Mouse (Mus musculus) heart, embryonic 14.5 days (tissue): ENCODE measurements at regions not wholly inside any gene's neighbourhood (a gene's known extent, or its start where the extent isn't known, plus 50 kb on each side); places are given as distances from the start of the nearest gene placed in this dataset.

ENCODE experiments used
- ATAC-seq: fragments of 200-750 bp; cut with Nextera tagmentation; 2 replicates; pipeline ENCODE4 v1.8.0; 2017; ENCODE audit warnings: low read depth, moderate TSS enrichment; ENCODE audit not compliant: insufficient number of reproducible peaks, insufficient read depth, low FRiP score
- H3K27ac ChIP-seq, 2 experiments: fragments of 200-500 bp in 1 of 2; fragments of 300-500 bp in 1 of 2; sonication (generic) in 1 of 2; replicated peaks in 1 of 2; 2 replicates each; pipeline ENCODE4 v1.5.1; 2012 to 2014; ENCODE audit warnings: low read depth in 2 of 2, low read length in 2 of 2, control low read depth in 1 of 2, mild to moderate bottlenecking in 1 of 2, mixed read lengths in 1 of 2; ENCODE audit not compliant: control insufficient read depth in 1 of 2, insufficient read depth in 1 of 2
- H3K27me3 ChIP-seq: fragments of 300-500 bp; sonication (generic); 2 replicates; pipeline ENCODE4 v1.6.1; 2014; ENCODE audit warnings: mild to moderate bottlenecking, low read length, control low read depth; ENCODE audit not compliant: control insufficient read depth, insufficient read depth
- H3K36me3 ChIP-seq: fragments of 300-500 bp; sonication (generic); 2 replicates; pipeline ENCODE4 v1.6.1; 2014; ENCODE audit warnings: mild to moderate bottlenecking, control low read depth, low read length, mixed read lengths; ENCODE audit not compliant: control insufficient read depth, insufficient read depth
- H3K4me1 ChIP-seq, 2 experiments: fragments of 200-500 bp in 1 of 2; fragments of 300-500 bp in 1 of 2; sonication (generic) in 1 of 2; 2 replicates each; pipeline ENCODE4 v1.6.1; 2012 to 2014; ENCODE audit warnings: low read length in 2 of 2, control low read depth in 1 of 2, mixed read lengths in 1 of 2; ENCODE audit not compliant: control insufficient read depth in 2 of 2, insufficient read depth in 2 of 2
- H3K4me2 ChIP-seq: fragments of 300-500 bp; sonication (generic); 2 replicates; pipeline ENCODE4 v1.6.1; 2014; ENCODE audit warnings: mild to moderate bottlenecking, low read length
- H3K4me3 ChIP-seq, 2 experiments: fragments of 200-500 bp in 1 of 2; fragments of 300-500 bp in 1 of 2; sonication (generic) in 1 of 2; 2 replicates each; pipeline ENCODE4 v1.5.1; 2012 to 2014; ENCODE audit warnings: low read length in 2 of 2, mild to moderate bottlenecking in 2 of 2, control low read depth in 1 of 2, low read depth in 1 of 2, moderate library complexity in 1 of 2; ENCODE audit not compliant: control insufficient read depth in 1 of 2, insufficient read depth in 1 of 2
- H3K9ac ChIP-seq: fragments of 300-500 bp; sonication (generic); 2 replicates; pipeline ENCODE4 v1.6.1; 2014; ENCODE audit warnings: mild to moderate bottlenecking, low read length
- H3K9me3 ChIP-seq: fragments of 300-500 bp; sonication (generic); 2 replicates; pipeline ENCODE4 v1.6.1; 2016; ENCODE audit warnings: low read length, control low read depth; ENCODE audit not compliant: control insufficient read depth
- WGBS: fragments of 180-500 bp; shearing (Covaris S2); extraction: QIAGEN DNeasy Blood & Tissue Kit; methylation state at CpG from one replicate; pipeline ENCODE4 v1.1.7; 2014; 5-methylcytosine and 5-hydroxymethylcytosine counted together

- ATAC-seq: no peak
- 43% methylated on average over 3 of the region's 3 CpGs for WGBS
- no peak overlapping the region for H3K9ac ChIP-seq
- no peaks in the 10 kb centered on the region for H3K27me3 ChIP-seq
- no peaks in the 10 kb centered on the region for H3K9me3 ChIP-seq
- no peak overlapping the region for H3K4me3 ChIP-seq
- H3K4me2 ChIP-seq: no peak overlapping the region
- H3K27ac ChIP-seq: no peak overlapping the region
- no peaks in the 10 kb centered on the region for H3K36me3 ChIP-seq
- H3K4me1 ChIP-seq: no peaks in the 10 kb centered on the region
Measured at GRCm38 (mm10) chr2:107869304-107869958, 579.0 kb downstream of the Kcna4 start.

GRCm38 (mm10) chr2:107879663-107880062, 589.2 kb downstream of the Kcna4 start:
- H3K27ac ChIP-seq: no peak overlapping the region
- WGBS: 24% methylated on average over 2 of the region's 2 CpGs

GRCm38 (mm10) chr2:107886063-107886762, 595.8 kb downstream of the Kcna4 start:
- Histone ChIP-seq H3K4me1 (no peaks in the 10 kb centered on the region), H3K27ac (no peak overlapping the region), H3K9ac (no peak overlapping the region), H3K4me2 (no peak overlapping the region), H3K4me3 (no peak overlapping the region), H3K9me3 (no peaks in the 10 kb centered on the region), H3K36me3 (no peaks in the 10 kb centered on the region), H3K27me3 (no peaks in the 10 kb centered on the region)
- 88% methylated on average over 3 of the region's 3 CpGs for WGBS
- ATAC-seq: no peak

More at GRCm38 (mm10) chr2:107879663-107880062, 589.2 kb downstream of the Kcna4 start:
- no peak overlapping the region for H3K4me2 ChIP-seq
- no peaks in the 10 kb centered on the region for H3K36me3 ChIP-seq
- H3K9me3 ChIP-seq: no peaks in the 10 kb centered on the region
- no peaks in the 10 kb centered on the region for H3K4me1 ChIP-seq
- no peak overlapping the region for H3K4me3 ChIP-seq
- ATAC-seq: no peak
- H3K27me3 ChIP-seq: no peaks in the 10 kb centered on the region
- no peak overlapping the region for H3K9ac ChIP-seq

- Histone ChIP-seq H3K9me3 (no peaks in the 10 kb centered on the region), H3K4me2 (no peak overlapping the region), H3K27ac (no peak overlapping the region), H3K4me1 (no peaks in the 10 kb centered on the region), H3K4me3 (no peak overlapping the region), H3K36me3 (no peaks in the 10 kb centered on the region), H3K27me3 (no peaks in the 10 kb centered on the region), H3K9ac (no peak overlapping the region)
- ATAC-seq: no peak
Measured at GRCm38 (mm10) chr2:107888245-107888644, 597.8 kb downstream of the Kcna4 start.

- H3K4me3 ChIP-seq: no peak overlapping the region
- H3K27me3 ChIP-seq: no peaks in the 10 kb centered on the region
- no peaks in the 10 kb centered on the region for H3K9me3 ChIP-seq
- H3K4me2 ChIP-seq: no peak overlapping the region
- 84% methylated on average over 2 of the region's 2 CpGs for WGBS
- no peaks in the 10 kb centered on the region for H3K36me3 ChIP-seq
- no peaks in the 10 kb centered on the region for H3K4me1 ChIP-seq
- no peak overlapping the region for H3K27ac ChIP-seq
- no peak for ATAC-seq
- no peak overlapping the region for H3K9ac ChIP-seq
Measured at GRCm38 (mm10) chr2:107925116-107925515, 634.7 kb downstream of the Kcna4 start.

GRCm38 (mm10) chr2:107926606-107927005, 636.2 kb downstream of the Kcna4 start:
- 89% methylated on average over 1 of the region's 1 CpGs for WGBS
- Histone ChIP-seq H3K9me3 (no peaks in the 10 kb centered on the region), H3K4me2 (no peak overlapping the region), H3K9ac (no peak overlapping the region), H3K4me3 (no peak overlapping the region), H3K27me3 (no peaks in the 10 kb centered on the region), H3K4me1 (no peaks in the 10 kb centered on the region), H3K27ac (no peak overlapping the region), H3K36me3 (no peaks in the 10 kb centered on the region)
- no peak for ATAC-seq

- no peaks in the 10 kb centered on the region for H3K4me1 ChIP-seq
- H3K9ac ChIP-seq: no peak overlapping the region
- 68% methylated on average over 2 of the region's 2 CpGs for WGBS
- no peak overlapping the region for H3K4me3 ChIP-seq
- no peak overlapping the region for H3K27ac ChIP-seq
- H3K36me3 ChIP-seq: no peaks in the 10 kb centered on the region
- no peak for ATAC-seq
- no peak overlapping the region for H3K4me2 ChIP-seq
- H3K27me3 ChIP-seq: no peaks in the 10 kb centered on the region
- H3K9me3 ChIP-seq: no peaks in the 10 kb centered on the region
Measured at GRCm38 (mm10) chr2:107935336-107935735, 644.9 kb downstream of the Kcna4 start.

- Histone ChIP-seq H3K9ac (no peak overlapping the region), H3K4me2 (no peak overlapping the region), H3K27ac (no peak overlapping the region), H3K36me3 (no peaks in the 10 kb centered on the region), H3K27me3 (no peaks in the 10 kb centered on the region), H3K9me3 (no peaks in the 10 kb centered on the region), H3K4me3 (no peak overlapping the region), H3K4me1 (no peaks in the 10 kb centered on the region)
- WGBS: 84% methylated on average over 2 of the region's 2 CpGs
- no peak for ATAC-seq
Measured at GRCm38 (mm10) chr2:107935775-107936174, 645.3 kb downstream of the Kcna4 start.
